Mouse (Mus musculus) heart, adult 9 months (tissue): Measurements from ENCODE around the gene Sh3rf3.

Experiments used
- DNase-seq, 2 experiments: peaks; one replicate each; pipeline ENCODE4 v3.0.0; 2022; ENCODE audit warnings: low spot score in 2 of 2

Sh3rf3 gene

GRCm38 (mm10) chr10:58854548-58855198 is 41.5 kb downstream of the Sh3rf3 start:
- DNase-seq = no peak

GRCm38 (mm10) chr10:58855199-58855751 is 42.1 kb downstream of the Sh3rf3 start:
- no peak for DNase-seq

DNA sequence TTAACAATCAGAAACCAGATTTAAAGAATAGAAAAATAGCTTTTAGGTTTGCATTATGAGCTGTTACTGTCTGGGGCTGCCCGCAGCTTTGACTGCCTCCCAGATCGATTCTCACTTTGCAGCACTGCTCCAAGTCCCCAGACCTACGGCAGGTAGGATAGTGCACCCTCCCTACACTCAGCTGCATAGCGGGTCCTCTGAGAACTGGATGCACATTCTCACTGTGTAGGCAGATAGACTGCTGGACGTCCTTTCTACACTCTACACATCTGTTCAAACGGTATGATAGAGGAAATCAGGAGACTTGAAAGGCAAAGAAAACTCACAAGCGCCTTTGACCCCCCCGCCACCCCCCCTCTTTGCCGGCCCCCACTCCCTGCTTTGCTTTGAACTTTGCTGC is 42.7 kb downstream of the Sh3rf3 start:
- DNase-seq = no peak

GRCm38 (mm10) chr10:58856742-58857141 is 43.6 kb downstream of the Sh3rf3 start:
- DNase-seq = no peak

DNA sequence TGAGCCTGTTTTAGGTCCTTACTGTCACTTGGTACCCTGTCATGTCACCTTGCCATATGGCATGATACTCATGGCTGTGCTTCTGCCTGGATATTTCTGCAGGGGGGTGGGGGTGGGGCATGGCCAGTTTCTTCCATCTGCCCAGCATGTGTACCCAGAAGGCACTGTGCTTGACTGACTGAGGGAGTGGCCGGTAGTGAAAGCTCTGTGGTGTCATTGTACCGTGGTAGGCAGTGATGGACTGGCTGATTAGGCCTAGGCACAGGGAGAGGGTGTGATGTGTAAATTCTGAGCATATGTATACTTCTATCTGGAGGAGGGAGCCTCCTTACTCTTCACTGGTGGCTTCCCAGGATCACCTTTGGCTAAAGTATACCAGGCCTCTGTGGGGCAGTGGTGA is 51.6 kb downstream of the Sh3rf3 start:
- no peak for DNase-seq

DNA sequence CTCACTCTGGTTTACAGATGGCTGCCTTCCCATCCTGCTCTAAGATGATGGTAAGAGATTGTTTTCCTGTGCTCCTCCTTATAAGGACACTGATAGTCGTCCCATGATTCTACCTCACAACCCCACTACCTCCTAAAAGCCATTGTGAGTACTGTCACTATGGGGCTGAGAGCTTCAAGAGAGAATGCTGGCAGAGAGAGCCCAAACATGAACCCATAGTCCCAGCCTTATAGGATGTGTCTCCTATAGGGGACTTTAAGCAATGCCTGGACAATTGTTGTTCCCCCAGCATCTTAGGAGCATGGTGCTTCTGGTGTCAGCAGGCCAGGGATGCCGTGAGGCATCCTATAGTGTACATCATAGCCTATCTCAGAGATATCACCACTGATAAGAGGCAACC is 54.4 kb downstream of the Sh3rf3 start:
- no peak for DNase-seq

DNA sequence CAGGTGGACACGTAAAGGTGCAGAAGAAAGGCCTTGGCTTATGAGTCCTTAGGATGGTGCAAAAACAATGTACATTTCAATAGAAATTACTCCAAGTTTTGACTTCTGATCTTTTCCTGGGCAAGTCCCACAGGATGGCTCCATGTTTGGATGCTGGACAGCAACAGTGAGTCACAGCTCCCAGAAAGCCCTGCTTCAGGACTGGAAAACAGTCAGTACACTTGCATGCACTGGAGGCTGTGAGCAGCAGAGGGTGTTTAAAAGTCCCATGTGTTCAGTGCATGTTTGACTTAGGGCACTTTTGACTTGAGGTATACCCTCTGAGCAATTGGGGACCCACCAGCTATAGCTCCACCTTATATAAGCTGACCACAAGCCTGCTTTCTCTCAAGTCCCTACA is 56.7 kb downstream of the Sh3rf3 start:
- DNase-seq = peak; percentile 3 to 15

- no peak for DNase-seq
These were observed 58.1 kb downstream of the Sh3rf3 start for GRCm38 (mm10) chr10:58871149-58871820.

- DNase-seq = no peak
These were observed 58.8 kb downstream of the Sh3rf3 start for GRCm38 (mm10) chr10:58871821-58872577.

- no peak for DNase-seq
These were observed 64.7 kb downstream of the Sh3rf3 start for GRCm38 (mm10) chr10:58877835-58878234.

GRCm38 (mm10) chr10:58878636-58879035 is 65.5 kb downstream of the Sh3rf3 start:
- DNase-seq = no peak

- no peak for DNase-seq
These were observed 69.6 kb downstream of the Sh3rf3 start for GRCm38 (mm10) chr10:58882741-58883140.

DNA sequence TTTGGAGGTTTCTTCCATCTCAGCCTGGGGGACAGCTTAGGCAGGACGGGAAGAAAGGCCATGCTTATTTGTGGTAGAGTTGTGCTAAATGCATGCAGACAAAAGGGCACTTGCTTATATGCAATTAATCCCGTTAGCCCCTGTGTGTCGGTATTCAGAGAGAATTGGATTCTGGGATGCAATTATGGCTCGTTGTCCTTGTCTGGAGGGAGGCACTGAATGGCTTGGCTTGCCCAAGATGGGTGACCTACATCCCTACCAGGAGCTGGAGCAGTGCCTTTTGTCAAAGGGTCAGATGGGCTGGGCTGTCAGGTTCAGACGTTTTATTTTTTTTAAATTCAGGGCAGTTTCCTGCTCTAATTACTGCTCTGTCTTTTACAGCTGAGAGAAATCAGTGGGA is 72.2 kb downstream of the Sh3rf3 start:
- DNase-seq = no peak

- no peak for DNase-seq
These were observed 72.7 kb downstream of the Sh3rf3 start for GRCm38 (mm10) chr10:58885816-58886215.

GRCm38 (mm10) chr10:58890671-58891439 is 77.7 kb downstream of the Sh3rf3 start:
- no peak for DNase-seq

- no peak for DNase-seq
These were observed 82.3 kb downstream of the Sh3rf3 start for GRCm38 (mm10) chr10:58895431-58895830.

DNA sequence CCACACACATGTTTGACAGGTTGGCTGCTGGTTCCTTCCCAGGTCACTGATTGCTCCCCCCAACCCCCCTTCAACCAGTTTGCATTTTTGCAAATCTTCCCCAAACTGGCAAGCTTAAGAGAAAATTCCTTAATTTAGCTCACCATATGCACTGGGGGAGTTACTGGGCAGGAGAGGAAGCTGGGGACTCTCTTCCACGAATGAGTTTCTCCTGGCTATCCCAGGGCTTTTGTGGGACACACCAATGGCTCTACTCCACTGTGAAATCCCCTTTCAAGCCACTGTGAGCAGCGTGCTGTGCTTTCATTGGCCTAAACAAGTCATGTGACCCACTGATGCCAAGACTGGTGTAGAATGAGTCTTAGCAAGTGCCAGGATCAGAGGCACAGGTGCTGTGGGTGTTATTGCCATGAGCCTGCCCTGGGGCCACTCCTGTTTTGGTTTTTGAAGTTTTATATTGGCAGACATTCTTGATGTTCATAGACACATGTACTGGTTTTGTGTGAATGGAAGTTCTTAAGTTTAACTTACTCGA is 83.9 kb downstream of the Sh3rf3 start:
- no peak for DNase-seq

DNA sequence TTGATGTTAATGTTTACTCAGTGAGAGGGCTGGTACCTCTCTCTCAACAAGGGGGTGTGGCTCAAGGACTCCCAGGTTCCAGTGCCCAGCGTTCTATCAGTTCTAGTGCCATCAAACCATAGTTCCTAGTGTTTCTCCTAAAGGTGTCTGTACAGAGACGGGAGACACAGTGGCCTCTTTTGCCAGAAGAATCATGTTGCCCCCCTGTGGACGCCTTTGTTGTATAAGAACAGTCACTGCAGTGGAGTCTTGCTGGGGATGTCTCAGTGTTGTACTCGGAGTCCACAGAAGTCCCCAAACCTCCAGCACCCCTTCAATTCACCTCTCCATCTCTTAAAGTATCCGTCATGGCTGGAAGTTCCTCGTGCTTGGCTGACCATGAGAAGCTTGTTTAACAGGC is 92.1 kb downstream of the Sh3rf3 start:
- no peak for DNase-seq

- DNase-seq = no peak
These were observed 93.9 kb downstream of the Sh3rf3 start for GRCm38 (mm10) chr10:58907001-58907443.

GRCm38 (mm10) chr10:58908451-58908850 is 95.3 kb downstream of the Sh3rf3 start:
- no peak for DNase-seq
